Mouse (Mus musculus) spleen, postnatal 36 days (tissue): ENCODE measurements around the gene Srgap2.

Experiments
- DNase-seq, 2 experiments: peaks; one replicate each; pipeline ENCODE4 v3.0.0; 2022; ENCODE audit warnings: low spot score in 2 of 2, mixed read lengths in 1 of 2

Srgap2 gene

GRCm38 (mm10) chr1:131526371-131527270 is 531 bp downstream of the Srgap2 start:
- peak; percentile 52 to 54 for DNase-seq

DNA sequence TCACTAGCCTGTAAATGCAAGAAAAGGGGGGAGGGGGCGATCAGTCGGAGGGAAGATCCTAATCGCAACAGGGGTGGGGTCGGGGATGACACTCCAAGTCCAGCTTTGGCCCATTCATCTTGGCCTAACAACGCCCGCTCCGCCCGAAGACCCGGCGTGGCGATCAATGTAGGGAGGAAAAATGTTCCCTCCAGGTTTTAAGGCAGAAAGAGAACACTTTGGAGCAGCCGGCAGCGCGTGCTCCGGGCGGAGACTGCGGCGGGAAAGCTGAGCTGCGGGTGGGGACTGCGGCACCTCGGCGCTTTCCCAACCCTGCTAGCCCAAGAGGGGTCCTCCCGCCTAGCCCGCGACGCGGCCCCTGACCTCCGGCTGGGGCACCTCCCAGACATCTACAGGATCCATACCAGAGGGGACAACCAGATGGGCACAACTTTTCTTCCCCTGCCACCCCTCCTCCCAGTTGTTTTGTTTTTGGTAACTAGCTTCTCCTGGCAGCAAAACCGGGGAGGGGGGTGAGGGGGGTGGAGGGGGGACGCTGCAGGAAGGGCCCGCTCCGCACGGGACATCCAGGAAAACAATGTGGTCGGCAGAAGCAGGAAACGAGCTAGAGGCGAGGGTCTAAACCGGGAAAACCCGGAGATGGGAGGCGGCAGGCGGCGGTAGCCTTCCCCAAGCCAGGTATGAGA is 1.4 kb downstream of the Srgap2 start:
- DNase-seq = peak in 1 of 2 experiments; percentile 2

- peak; percentile 48 to 56 for DNase-seq
Observed at GRCm38 (mm10) chr1:131525101-131525585, 2.0 kb downstream of the Srgap2 start.

DNA sequence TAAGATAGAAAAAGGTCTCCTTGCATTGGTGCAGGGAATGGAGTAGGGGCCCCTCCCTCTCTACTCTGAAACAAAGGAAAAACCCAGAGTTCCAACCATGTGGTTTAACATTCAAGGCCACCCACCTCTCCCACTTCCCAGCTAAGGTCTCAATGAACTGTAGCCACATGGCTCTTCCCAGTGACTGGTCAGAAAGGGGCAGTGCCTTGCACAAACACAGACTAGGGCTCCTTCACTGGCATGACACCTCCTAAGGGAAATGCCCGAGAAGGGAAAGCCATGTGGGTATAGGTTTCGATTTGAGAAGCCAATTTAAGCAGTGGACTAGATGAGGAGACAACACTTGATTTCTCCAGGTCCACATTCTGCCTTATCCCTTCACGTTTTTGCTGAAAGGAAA is 3.4 kb downstream of the Srgap2 start:
- no peak for DNase-seq

DNA sequence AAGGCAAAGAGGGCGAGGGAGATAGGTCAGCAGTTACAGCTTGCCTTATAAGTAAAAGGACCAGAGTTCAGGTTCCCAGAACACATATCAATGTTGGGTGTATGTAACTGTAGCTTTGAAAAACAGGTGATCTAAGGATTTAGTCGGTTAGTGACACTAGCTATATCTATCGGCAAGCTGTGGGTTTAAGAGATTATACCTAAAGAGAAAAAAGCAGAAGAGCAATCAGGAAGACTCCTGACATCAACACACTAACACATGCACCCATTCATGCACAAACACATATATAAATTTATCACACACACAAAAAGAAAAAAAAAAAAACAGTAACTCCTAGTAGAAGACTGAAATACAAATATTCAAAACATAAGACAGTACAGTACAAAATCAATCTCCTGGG is 10.6 kb downstream of the Srgap2 start:
- no peak for DNase-seq

GRCm38 (mm10) chr1:131514197-131514596 is 13.0 kb downstream of the Srgap2 start:
- no peak for DNase-seq

- no peak for DNase-seq
Observed at GRCm38 (mm10) chr1:131513136-131513535, 14.0 kb downstream of the Srgap2 start.

DNA sequence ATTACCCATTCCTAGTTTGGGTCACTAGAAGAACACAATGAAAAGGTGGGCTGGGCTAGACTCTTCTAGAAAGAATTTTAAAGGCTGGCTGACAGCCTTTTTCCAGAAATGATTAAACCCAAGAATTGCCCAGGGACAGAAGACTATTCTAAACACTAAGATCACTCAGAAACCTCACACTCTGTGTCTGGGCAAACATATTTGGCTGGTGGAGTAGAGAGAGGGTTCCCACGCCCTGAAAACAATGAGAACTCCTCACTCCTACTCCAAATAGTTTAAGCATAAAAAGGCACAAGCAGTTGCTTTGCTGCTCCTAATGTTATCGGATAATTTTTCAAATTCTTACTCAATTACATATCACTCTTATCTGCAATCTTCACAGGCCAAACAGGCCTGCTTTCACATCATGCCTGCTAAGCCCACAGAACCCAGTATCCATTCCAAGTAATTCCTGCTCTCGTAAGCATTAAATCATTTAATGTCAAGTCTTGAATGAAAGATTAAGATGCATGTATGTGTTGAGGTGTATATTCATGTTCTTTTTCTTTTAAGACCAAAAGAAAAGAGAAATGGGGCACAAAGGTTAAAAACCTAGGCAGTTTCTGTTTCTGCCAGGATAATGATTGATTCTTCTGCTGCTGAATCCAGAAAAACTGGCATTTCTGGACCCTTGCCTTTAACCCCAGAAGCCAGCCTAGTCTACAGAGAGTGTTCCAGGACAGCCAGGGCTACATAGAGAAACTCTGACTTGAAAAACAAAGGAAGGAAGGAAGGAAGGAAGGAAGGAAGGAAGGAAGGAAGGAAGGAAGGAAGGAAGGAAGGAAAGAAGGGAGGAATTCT is 15.3 kb downstream of the Srgap2 start:
- no peak for DNase-seq

- DNase-seq = no peak
Observed at GRCm38 (mm10) chr1:131511131-131511530, 16.0 kb downstream of the Srgap2 start.

- no peak for DNase-seq
Observed at GRCm38 (mm10) chr1:131501681-131502080, 25.5 kb downstream of the Srgap2 start.

DNA sequence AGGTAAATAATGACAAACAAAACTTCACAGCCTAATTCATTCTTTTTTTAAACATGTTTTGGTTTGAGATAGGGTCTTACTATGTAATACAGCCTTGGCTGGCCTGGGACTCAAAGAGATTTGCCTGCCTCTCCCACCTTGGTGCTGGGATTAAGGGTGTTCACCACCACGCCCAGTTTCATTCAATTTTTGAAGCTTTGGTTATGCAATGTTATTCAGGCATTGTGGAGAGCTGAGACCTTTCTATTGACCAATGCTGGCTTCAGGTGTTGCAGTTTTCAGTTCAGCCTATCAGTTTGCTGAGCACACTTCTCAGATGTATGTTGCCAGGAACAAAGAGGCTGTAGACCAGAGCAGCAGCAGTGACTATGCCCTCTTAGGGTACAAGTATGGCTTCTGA is 28.9 kb downstream of the Srgap2 start:
- no peak for DNase-seq

DNA sequence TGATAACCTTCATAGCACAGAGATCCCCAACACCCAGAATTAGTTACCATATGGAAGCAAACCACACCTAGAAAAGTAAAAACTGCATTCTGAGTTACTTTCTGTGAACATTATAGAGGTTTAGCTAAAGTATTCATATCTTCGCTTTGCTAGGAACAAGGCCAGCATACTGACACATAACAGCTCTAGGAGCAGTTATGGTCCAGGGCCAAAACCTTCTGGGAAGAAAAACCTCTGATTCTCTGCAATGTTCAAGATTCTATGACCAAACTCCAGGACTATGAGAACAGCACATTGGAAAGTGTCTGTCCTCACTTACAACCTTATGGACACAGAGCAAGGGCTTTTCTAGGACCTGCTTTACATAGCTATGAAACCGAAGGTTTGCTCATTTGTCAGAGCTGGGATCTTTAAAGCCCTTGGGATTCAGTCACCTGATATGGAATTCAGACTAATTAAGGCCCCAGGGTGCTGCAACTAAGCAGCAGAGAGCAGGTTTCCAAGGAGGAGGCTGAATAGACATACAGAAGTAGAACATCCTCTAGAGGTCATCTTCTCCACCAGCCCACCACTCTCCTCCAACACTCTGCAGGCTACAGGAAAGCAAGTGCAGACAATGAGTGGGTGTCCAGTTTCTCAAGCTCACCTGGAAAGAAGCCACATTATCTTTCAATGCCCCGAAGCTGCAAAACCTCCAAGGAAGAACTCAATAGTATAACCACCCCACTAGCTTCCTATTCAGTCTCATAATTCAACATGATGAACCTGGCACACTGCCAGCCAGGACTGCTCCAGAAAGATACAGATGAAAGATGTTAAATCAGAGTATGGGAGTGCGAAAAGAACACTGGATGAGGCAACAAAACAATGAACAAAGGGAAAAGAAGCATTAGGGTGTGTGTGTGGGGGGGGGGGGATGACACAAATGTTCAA is 32.9 kb downstream of the Srgap2 start:
- DNase-seq = no peak

DNA sequence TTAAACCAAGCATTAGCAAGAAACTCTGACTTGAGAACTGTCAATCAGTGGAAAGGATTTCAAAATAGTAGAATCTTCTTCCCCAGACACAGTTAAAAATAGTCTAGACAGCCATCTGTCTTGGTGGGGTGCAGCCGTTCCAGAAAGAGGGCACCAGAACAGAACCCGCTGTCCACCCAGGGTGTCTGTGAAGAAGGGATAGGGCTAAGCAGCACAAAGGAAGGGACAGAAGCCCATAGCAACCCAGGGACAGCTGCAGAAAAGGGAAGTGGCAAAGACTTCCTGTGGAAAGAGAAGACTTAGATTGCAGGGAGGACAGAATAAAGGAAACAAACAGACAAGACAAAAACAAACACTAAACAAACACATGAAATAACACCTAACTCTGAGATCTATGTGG is 34.8 kb downstream of the Srgap2 start:
- DNase-seq = peak; percentile 41 to 50

GRCm38 (mm10) chr1:131491579-131491978 is 35.6 kb downstream of the Srgap2 start:
- DNase-seq = no peak

GRCm38 (mm10) chr1:131489312-131489711 is 37.8 kb downstream of the Srgap2 start:
- no peak for DNase-seq

- no peak for DNase-seq
Observed at GRCm38 (mm10) chr1:131486094-131486850, 40.9 kb downstream of the Srgap2 start.

DNA sequence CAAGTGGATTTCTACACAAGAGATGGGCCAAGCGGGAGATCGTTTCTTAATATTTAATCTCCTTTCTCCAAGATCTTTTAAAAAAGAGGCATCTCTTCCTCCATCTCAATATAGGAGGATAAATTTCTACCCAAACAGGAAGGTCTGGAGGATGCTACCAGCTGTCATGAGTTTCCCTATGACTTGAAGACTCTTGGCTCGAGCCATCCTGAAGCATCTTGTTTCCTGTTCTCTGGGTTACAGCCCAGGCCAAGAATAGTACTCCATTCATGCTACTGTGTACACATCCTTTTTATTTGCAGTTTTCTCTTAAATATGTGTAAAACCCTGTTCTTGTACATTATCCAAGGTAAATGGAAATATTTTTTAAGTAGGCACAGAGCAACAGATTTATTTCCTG is 44.9 kb downstream of the Srgap2 start:
- DNase-seq = no peak

- DNase-seq = peak in 1 of 2 experiments; percentile 13
Observed at GRCm38 (mm10) chr1:131481391-131481790, 45.8 kb downstream of the Srgap2 start.

DNA sequence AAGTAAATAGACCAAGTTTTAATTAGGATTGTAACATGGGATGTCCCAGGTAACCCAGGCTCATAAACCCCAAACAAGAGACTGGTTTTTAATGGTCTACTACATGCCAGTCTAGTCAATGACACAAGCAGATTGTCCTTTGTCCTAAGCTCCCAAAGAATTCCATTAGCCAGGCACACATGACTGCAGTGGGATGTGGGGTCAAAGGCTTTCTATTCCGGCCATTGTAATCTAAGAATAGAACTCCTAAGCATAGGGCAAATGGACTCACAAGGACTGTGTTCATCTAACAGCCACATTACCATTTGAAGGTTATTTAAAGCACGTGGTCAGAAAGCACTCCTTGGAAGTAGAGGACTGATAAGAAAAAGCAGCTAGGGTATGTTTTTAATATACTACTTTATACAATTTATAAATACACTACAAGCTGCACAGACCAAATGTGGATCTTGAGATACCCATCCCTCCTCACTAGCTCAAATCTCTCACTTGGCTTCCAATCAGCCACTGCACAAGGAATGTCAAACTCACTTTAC is 48.3 kb downstream of the Srgap2 start:
- DNase-seq = no peak

GRCm38 (mm10) chr1:131475306-131475705 is 51.8 kb downstream of the Srgap2 start:
- no peak for DNase-seq
